Mouse (Mus musculus) B cell, adult 62 days (primary cell): ENCODE measurements around the gene Ccdc114. TPM values are rescaled to one million over a fixed set of nuclear protein-coding genes. Genes with fewer than 3 reads are reported as not detected.

Source experiments
- total RNA-seq: library from RNA; stranded (reverse); gene quantifications from 4 replicates; pipeline ENCODE4 v1.2.4, GENCODE M21; 2023

Gene Ccdc114
- total RNA-seq = 6.3 to 12.1 TPM (median 9.0 TPM) in 4 replicates

GRCm38 (mm10) chr7:45923762-45924428, at the start of gene Ccdc114:
Gene Ccdc114, plus strand, starts transcription at chr7:45924072.

GRCm38 (mm10) chr7:45878278-45878677, 45.6 kb upstream of the Ccdc114 start, which contains the start of gene Grin2d:
Gene Grin2d, minus strand, starts transcription at chr7:45878378.

GRCm38 (mm10) chr7:45896517-45897257, 27.2 kb upstream of the Ccdc114 start, which contains the start of the genes Syngr4 and Tmem143:
Gene Syngr4, minus strand, starts transcription at chr7:45896714.
Gene Tmem143, plus strand, starts transcription at chr7:45896941.

GRCm38 (mm10) chr7:45921242-45921621, 2.6 kb upstream of the Ccdc114 start, which contains the start of gene Emp3:
Gene Emp3, minus strand, starts transcription at chr7:45921404.

Other genes starting within 250 kb of the Ccdc114 start
- not detected in 4 replicates for gene Ntn5, start 240.1 kb upstream of the Ccdc114 start, total RNA-seq
- not detected in 4 replicates for gene Sec1, start 229.7 kb upstream of the Ccdc114 start, total RNA-seq
- not detected in 4 replicates for gene Car11, start 224.2 kb upstream of the Ccdc114 start, total RNA-seq
- 19.3 to 25.2 TPM (median 23.7 TPM) in 4 replicates for gene Dbp, start 219.0 kb upstream of the Ccdc114 start, total RNA-seq
- gene Rpl18, start 208.6 kb upstream of the Ccdc114 start, total RNA-seq = 2,047 to 2,170 TPM (median 2,138 TPM) in 4 replicates
- gene Sphk2, start 206.1 kb upstream of the Ccdc114 start, total RNA-seq = 31.9 to 35.1 TPM (median 32.5 TPM) in 4 replicates
- 1.0 to 1.9 TPM (median 1.5 TPM) in 4 replicates for gene Fam83e, start 202.9 kb upstream of the Ccdc114 start, total RNA-seq
- gene Spaca4, start 198.3 kb upstream of the Ccdc114 start, total RNA-seq = not detected in 4 replicates
- gene Lmtk3, start 140.3 kb upstream of the Ccdc114 start, total RNA-seq = 0.12 to 0.39 TPM in 2 of 4 replicates, not detected in the others
- 1.4 to 1.9 TPM (median 1.5 TPM) in 3 of 4 replicates, not detected in the other for gene Sult2b1, start 139.4 kb upstream of the Ccdc114 start, total RNA-seq
- 132 to 162 TPM (median 146 TPM) in 4 replicates for gene Cyth2, start 109.5 kb upstream of the Ccdc114 start, total RNA-seq
- 3.5 to 4.3 TPM (median 3.9 TPM) in 4 replicates for gene Kcnj14, start 99.3 kb upstream of the Ccdc114 start, total RNA-seq
- gene Grwd1, start 93.1 kb upstream of the Ccdc114 start, total RNA-seq = 29.3 to 33.0 TPM (median 30.4 TPM) in 4 replicates
- gene Kdelr1, start 51.3 kb upstream of the Ccdc114 start, total RNA-seq = 51.0 to 58.7 TPM (median 51.4 TPM) in 4 replicates
- gene Grin2d, start 45.7 kb upstream of the Ccdc114 start, total RNA-seq = 0.49 to 0.86 TPM (median 0.52 TPM) in 4 replicates
- not detected in 4 replicates for gene Syngr4, start 27.4 kb upstream of the Ccdc114 start, total RNA-seq
- 7.6 to 13.6 TPM (median 9.5 TPM) in 4 replicates for gene Tmem143, start 27.1 kb upstream of the Ccdc114 start, total RNA-seq
- 201 to 243 TPM (median 228 TPM) in 4 replicates for gene Emp3, start 2.7 kb upstream of the Ccdc114 start, total RNA-seq
- gene Abcc6, start 106.2 kb downstream of the Ccdc114 start, total RNA-seq = not detected in 4 replicates
- 43.0 to 50.9 TPM (median 45.5 TPM) in 4 replicates for gene Nomo1, start 109.6 kb downstream of the Ccdc114 start, total RNA-seq
- not detected in 4 replicates for gene Kcnj11, start 176.7 kb downstream of the Ccdc114 start, total RNA-seq